Mouse (Mus musculus) lung, embryonic 16.5 days (tissue): ENCODE measurements around the gene Sars2. TPM values are rescaled to one million over a fixed set of nuclear protein-coding genes. Genes with fewer than 3 reads are reported as not detected.

Source experiments
- ATAC-seq: fragments of 200-750 bp; cut with Nextera tagmentation; 2 replicates; pipeline ENCODE4 v1.8.0; 2017; ENCODE audit warnings: low read depth, mild to moderate bottlenecking, moderate library complexity
- H3K27ac ChIP-seq: fragments of 300-500 bp; sonication (generic); 2 replicates; pipeline ENCODE4 v1.5.1; 2014; ENCODE audit warnings: mild to moderate bottlenecking, control low read depth, low read length
- H3K27me3 ChIP-seq: fragments of 300-500 bp; sonication (generic); 2 replicates; pipeline ENCODE4 v1.6.1; 2014; ENCODE audit warnings: low read depth, low read length, mixed read lengths; ENCODE audit not compliant: control insufficient read depth, insufficient read depth
- H3K36me3 ChIP-seq: fragments of 300-500 bp; sonication (generic); 2 replicates; pipeline ENCODE4 v1.6.1; 2014; ENCODE audit warnings: low read length; ENCODE audit not compliant: control insufficient read depth, insufficient read depth
- H3K4me1 ChIP-seq: fragments of 300-500 bp; sonication (generic); replicated peaks from 2 replicates; pipeline ENCODE4 v1.6.1; 2014; ENCODE audit warnings: low read length, mixed read lengths; ENCODE audit not compliant: control insufficient read depth, insufficient read depth
- H3K4me2 ChIP-seq: fragments of 300-500 bp; sonication (generic); 2 replicates; pipeline ENCODE4 v1.6.1; 2014; ENCODE audit warnings: low read depth, low read length, control low read depth
- H3K4me3 ChIP-seq: fragments of 300-500 bp; sonication (generic); 2 replicates; pipeline ENCODE4 v1.5.1; 2014; ENCODE audit warnings: mild to moderate bottlenecking, low read length, control low read depth
- H3K9ac ChIP-seq: fragments of 300-500 bp; sonication (generic); 2 replicates; pipeline ENCODE4 v1.6.1; 2014; ENCODE audit warnings: low read length, control low read depth
- H3K9me3 ChIP-seq: fragments of 300-500 bp; sonication (generic); 2 replicates; pipeline ENCODE4 v1.6.1; 2016; ENCODE audit warnings: low read length; ENCODE audit not compliant: control insufficient read depth
- WGBS: fragments of 180-500 bp; shearing (Covaris S2); extraction: QIAGEN DNeasy Blood & Tissue Kit; methylation state at CpG from one replicate; pipeline ENCODE4 v1.1.7; 2014; 5-methylcytosine and 5-hydroxymethylcytosine counted together
- polyA plus RNA-seq: library from polyadenylated mRNA; unstranded; fragments of >200 nt; fragmentation: Nextera tagmentation; extraction: Ambion mirVana; gene quantifications from 2 replicates; pipeline ENCODE4 v1.2.1, GENCODE M21; 2015

Sars2 gene
- polyA plus RNA-seq, 1 experiment from 2014 or later, result 25.8 TPM

- Histone ChIP-seq H3K27ac (peak overlapping the region; percentile 98), H3K27me3 (no peaks in the 10 kb centered on the region), H3K4me3 (0 out of 2 replicates have a peak overlapping the region, but pooled peaks have one; percentile 2), H3K4me2 (peak overlapping the region; percentile 38), H3K9me3 (no peaks in the 10 kb centered on the region), H3K36me3 (no peaks in the 10 kb centered on the region), H3K4me1 (peaks cover 37% of the 10 kb centered on the region), H3K9ac (peak overlapping the region; percentile 38)
- ATAC-seq, result peak; percentile 79
- WGBS, result 8% methylated on average over 10 of the region's 10 CpGs
Measured at GRCm38 (mm10) chr7:28802846-28803588, 61.2 kb downstream of the Sars2 start.

Other genes with a start within 250 kb of the Sars2 start
- not detected in 2 replicates for gene Ifnl2, start 231.5 kb upstream of the Sars2 start, polyA plus RNA-seq
- not detected in 2 replicates for gene Ifnl3, start 219.2 kb upstream of the Sars2 start, polyA plus RNA-seq
- gene Sycn, start 201.1 kb upstream of the Sars2 start, polyA plus RNA-seq, result not detected in 2 replicates
- gene Nccrp1, start 194.7 kb upstream of the Sars2 start, polyA plus RNA-seq, result not detected in 2 replicates
- 11.9 and 15.1 TPM in 2 replicates for gene Samd4b, start 143.8 kb upstream of the Sars2 start, polyA plus RNA-seq
- gene Pak4, start 143.8 kb upstream of the Sars2 start, polyA plus RNA-seq, result 58.2 and 60.5 TPM in 2 replicates
- not detected in 2 replicates for gene Acp7, start 110.7 kb upstream of the Sars2 start, polyA plus RNA-seq
- 5.2 and 6.9 TPM in 2 replicates for gene Fbxo27, start 49.1 kb upstream of the Sars2 start, polyA plus RNA-seq
- 13.9 and 15.8 TPM in 2 replicates for gene Fbxo17, start 25.2 kb upstream of the Sars2 start, polyA plus RNA-seq
- gene Mrps12, start 172 bp upstream of the Sars2 start, polyA plus RNA-seq, result 120 TPM in 2 replicates
- not detected in 2 replicates for gene Ccer2, start 14.2 kb downstream of the Sars2 start, polyA plus RNA-seq
- 69.0 and 69.5 TPM in 2 replicates for gene Sirt2, start 24.7 kb downstream of the Sars2 start, polyA plus RNA-seq
- 35.3 and 37.3 TPM in 2 replicates for gene Nfkbib, start 25.5 kb downstream of the Sars2 start, polyA plus RNA-seq
- gene Rinl, start 47.0 kb downstream of the Sars2 start, polyA plus RNA-seq, result 9.2 and 9.5 TPM in 2 replicates
- 200 and 226 TPM in 2 replicates for gene Hnrnpl, start 66.5 kb downstream of the Sars2 start, polyA plus RNA-seq
- 184 and 189 TPM in 2 replicates for gene Ech1, start 83.2 kb downstream of the Sars2 start, polyA plus RNA-seq
- gene Lgals4, start 91.9 kb downstream of the Sars2 start, polyA plus RNA-seq, result 12.5 and 14.2 TPM in 2 replicates
- gene Lgals7, start 121.9 kb downstream of the Sars2 start, polyA plus RNA-seq, result 1.0 and 2.8 TPM in 2 replicates
- gene Capn12, start 139.4 kb downstream of the Sars2 start, polyA plus RNA-seq, result 0.43 and 0.49 TPM in 2 replicates
- gene Actn4, start 220.3 kb downstream of the Sars2 start, polyA plus RNA-seq, result 313 and 319 TPM in 2 replicates
- gene Eif3k, start 239.9 kb downstream of the Sars2 start, polyA plus RNA-seq, result 366 and 367 TPM in 2 replicates
- 8.9 and 10.7 TPM in 2 replicates for gene Map4k1, start 240.1 kb downstream of the Sars2 start, polyA plus RNA-seq